In the genomic region with DNA sequence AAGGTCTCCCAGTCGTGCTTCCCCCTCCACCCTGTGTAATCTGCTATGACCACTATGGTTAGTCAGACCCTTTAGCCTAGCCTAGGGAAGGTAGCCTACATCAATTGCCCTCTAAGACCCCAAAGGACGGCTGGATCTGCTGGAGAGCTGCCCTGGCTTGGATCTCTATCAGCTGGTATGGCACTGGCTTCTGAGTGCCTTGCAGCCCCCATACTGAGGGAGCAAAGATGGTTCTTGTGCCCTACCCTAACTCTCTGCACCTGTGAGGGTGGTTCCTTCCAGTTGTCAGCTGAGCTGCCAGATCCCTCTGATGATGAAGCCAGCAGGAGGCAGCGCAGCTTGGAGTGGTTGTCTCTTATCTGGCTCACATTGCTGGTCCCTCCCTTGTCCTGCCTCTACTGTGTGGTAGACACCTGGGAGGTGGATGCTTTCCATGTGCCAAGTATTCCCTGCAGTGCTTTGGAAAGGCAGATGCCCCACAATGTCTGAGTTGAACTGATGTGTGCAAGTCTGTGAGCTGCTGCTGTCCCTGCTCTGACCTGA, we compare ENCODE assay signal across 32 mouse cellular contexts. TPM values are rescaled to one million over a fixed set of nuclear protein-coding genes. Genes with fewer than 3 reads are reported as not detected.
A peak's percentile ranks its signal among the peaks of the same experiment; 100 is the strongest.
DNase-seq lines count a peak whose midpoint lies in the region; ATAC-seq and TF ChIP-seq lines count a peak whose summit lies in the region.
"Had no signal": no experiment of that assay in that cellular context is flagged by ENCODE, and none has a peak within 500 bp of the region (broad histone marks: within the 10 kb centered on the region; RNA-seq: fewer than 3 reads in every experiment).

No protein-coding gene starts in this region.

- H3K9ac ChIP-seq in CH12.LX (ENCODE audit: insufficient read depth, low read depth) = no peak overlapping the region
- H3K9ac ChIP-seq: embryonic facial prominence, embryonic 13.5 days; forebrain, embryonic 12.5 days; intestine, embryonic 15.5 days; kidney, embryonic 15.5 days; liver, embryonic 12.5 days; lung, embryonic 14.5 days had no signal

- no peak for TF ChIP-seq EP300 in CH12.LX (IDR thresholded peaks at IDR 0.05; ENCODE audit: low read length)

- WGBS in embryonic facial prominence, embryonic 10.5 days = 90% methylated on average over 3 of the region's 3 CpGs

- DNase-seq in frontal cortex, adult 2 months (ENCODE audit: extremely low spot score in 1 of 2, low spot score in 1 of 2) = no peak
- DNase-seq in left cerebral cortex, adult 2 months (ENCODE audit: extremely low spot score in 1 of 2, low spot score in 2 of 2) = no peak
- no peak for DNase-seq in left cerebral cortex, adult 11 months (ENCODE audit: low spot score)
- DNase-seq in CH12.LX (ENCODE audit: extremely low read depth) = no peak
- DNase-seq in embryonic facial prominence, embryonic 10.5 days (ENCODE audit: low spot score) = no peak
- DNase-seq: gastrocnemius, adult 2 months; kidney, postnatal 4 days; lung, embryonic 14.5 days had no signal

- no peak overlapping the region for H3K4me3 ChIP-seq in left cerebral cortex, adult 2 months
- H3K4me3 ChIP-seq in CH12.LX (replicated peaks in 1 of 3; ENCODE audit: low read depth in 2 of 3, low read length in 2 of 3, poor library complexity in 1 of 3) = no peak overlapping the region
- no peak overlapping the region for H3K4me3 ChIP-seq in cortical plate, adult 2 months (ENCODE audit: insufficient read depth, low read length)
- no peak overlapping the region for H3K4me3 ChIP-seq in embryonic facial prominence, embryonic 10.5 days
- H3K4me3 ChIP-seq: embryonic facial prominence, embryonic 13.5 days; erythroblast, embryonic 14.5 days; forebrain, embryonic 12.5 days; gastrocnemius, adult 2 months; intestine, embryonic 15.5 days; kidney, embryonic 15.5 days; liver, embryonic 12.5 days; myocyte had no signal

- H3K27me3 ChIP-seq in CH12.LX (replicated peaks) = no peaks in the 10 kb centered on the region
- no peaks in the 10 kb centered on the region for H3K27me3 ChIP-seq in embryonic facial prominence, embryonic 10.5 days (replicated peaks; ENCODE audit: low read depth, poor library complexity, severe bottlenecking)
- H3K27me3 ChIP-seq: embryonic facial prominence, embryonic 13.5 days; forebrain, embryonic 12.5 days; intestine, embryonic 15.5 days; kidney, embryonic 15.5 days; liver, embryonic 12.5 days had no signal

- no peaks in the 10 kb centered on the region for H3K9me3 ChIP-seq in CH12.LX (replicated peaks; ENCODE audit: low read length)
- H3K9me3 ChIP-seq in embryonic facial prominence, embryonic 10.5 days = no peaks in the 10 kb centered on the region
- H3K9me3 ChIP-seq: embryonic facial prominence, embryonic 13.5 days; forebrain, embryonic 12.5 days; G1E; intestine, embryonic 15.5 days; kidney, embryonic 15.5 days; liver, embryonic 12.5 days had no signal

- in situ Hi-C loops in CH12.LX (cut with MboI; ENCODE audit: low pct_ligation_motif_present, low pct_unique_long_range_greater_than_20kb, low sequenced_read_pairs) = loop anchor here (5.0 kb wide), 1 partner anchor 193 kb away; a partner anchor contains a TSS

- H3K27ac ChIP-seq in left cerebral cortex, adult 2 months = peak overlapping the region; percentile 88
- no peak overlapping the region for H3K27ac ChIP-seq in CH12.LX (ENCODE audit: insufficient read depth, low read depth)
- 0 out of 2 replicates have a peak overlapping the region, but pooled peaks have one; percentile 19 for H3K27ac ChIP-seq in cortical plate, adult 2 months (ENCODE audit: insufficient read depth, low read length)
- H3K27ac ChIP-seq in embryonic facial prominence, embryonic 10.5 days (replicated peaks) = no peak overlapping the region
- H3K27ac ChIP-seq: embryonic facial prominence, embryonic 13.5 days; gastrocnemius, adult 2 months; intestine, embryonic 15.5 days; kidney, embryonic 15.5 days; liver, embryonic 12.5 days had no signal

- no peak overlapping the region for H3K4me2 ChIP-seq in CH12.LX (ENCODE audit: insufficient read depth, low read depth, poor library complexity, severe bottlenecking)
- H3K4me2 ChIP-seq: embryonic facial prominence, embryonic 13.5 days; forebrain, embryonic 12.5 days; hindbrain, embryonic 14.5 days; intestine, embryonic 15.5 days; kidney, embryonic 15.5 days; liver, embryonic 12.5 days; lung, embryonic 14.5 days had no signal

- dilution Hi-C loops in CH12.LX (cut with MboI; ENCODE audit: extremely low pct_ligation_motif_present, extremely low pct_unique_long_range_greater_than_20kb, low sequenced_read_pairs) = no loop called here

- H3K36me3 ChIP-seq in CH12.LX (replicated peaks in 1 of 2; ENCODE audit: control insufficient read depth in 1 of 2, insufficient read depth in 1 of 2, low read length in 1 of 2) = peaks cover 13 to 83% of the 10 kb centered on the region in 2 experiments
- H3K36me3 ChIP-seq in embryonic facial prominence, embryonic 10.5 days (replicated peaks) = peaks cover 99% of the 10 kb centered on the region

- peak; percentile 28; the same call in 1 of the 2 replicates for ATAC-seq in frontal cortex, adult (ENCODE audit: low TSS enrichment)
- ATAC-seq: CD4-positive, CD25-positive, alpha-beta regulatory T cell, adult 4 months; intestine, embryonic 15.5 days; liver, embryonic 12.5 days; midbrain, embryonic 16.5 days had no signal

- intact Hi-C loops in left cerebral cortex, adult 2 months (cut with DNase I) = loop anchor here (5.0 kb wide), 1 partner anchor 48 kb away; no protein-coding TSS in a partner anchor

- H3K79me2 ChIP-seq in CH12.LX (replicated peaks; ENCODE audit: control insufficient read depth, extremely low read depth, insufficient read depth, poor library complexity, severe bottlenecking) = no peaks in the 10 kb centered on the region

- TF ChIP-seq RAD21 in CH12.LX (IDR thresholded peaks at IDR 0.05; ENCODE audit: low read depth, low read length) = no peak; the same call in none of the 2 replicates

- no peak for TF ChIP-seq POLR2A in CH12.LX (IDR thresholded peaks at IDR 0.05; ENCODE audit: low read depth, low read length)
- no peak for TF ChIP-seq POLR2A in cortical plate, adult 2 months (IDR thresholded peaks at IDR 0.05; ENCODE audit: extremely low read depth, insufficient read depth, low read length)

- peaks cover 4 to 28% of the 10 kb centered on the region in 2 experiments; a peak in 2 of 4 replicates for H3K4me1 ChIP-seq in CH12.LX (ENCODE audit: control insufficient read depth in 1 of 2, insufficient read depth in 2 of 2)
- peaks cover 19% of the 10 kb centered on the region for H3K4me1 ChIP-seq in cortical plate, adult 2 months (ENCODE audit: control insufficient read depth, insufficient read depth, low read length)
- no peaks in the 10 kb centered on the region for H3K4me1 ChIP-seq in embryonic facial prominence, embryonic 10.5 days
- H3K4me1 ChIP-seq: embryonic facial prominence, embryonic 13.5 days; intestine, embryonic 15.5 days; kidney, embryonic 15.5 days; liver, embryonic 12.5 days had no signal

- no peak; the same call in 1 of the 2 replicates for TF ChIP-seq CTCF in left cerebral cortex, adult 2 months (IDR thresholded peaks at IDR 0.05)
- TF ChIP-seq CTCF in CH12.LX (conservative IDR thresholded peaks at IDR 0.05 in 1 of 2, IDR thresholded peaks at IDR 0.05 in 1 of 2; ENCODE audit: low read depth in 2 of 2, low read length in 2 of 2) = peak in 1 of 2 experiments; percentile 27; a peak in 2 of 4 replicates
- peak; percentile 12; the same call in 1 of the 2 replicates for TF ChIP-seq CTCF in cortical plate, adult 2 months (IDR thresholded peaks at IDR 0.05; ENCODE audit: extremely low read depth, insufficient read depth, low read length)

TF ChIP-seq in CH12.LX, 34 proteins besides CTCF, POLR2A, EP300 and RAD21:
- TF ChIP-seq MXI1 (IDR thresholded peaks at IDR 0.05; ENCODE audit: low read depth, low read length) (no peak), SMC3 (IDR thresholded peaks at IDR 0.05; ENCODE audit: low read depth, low read length) (peak; percentile 21; the same call in 1 of the 2 replicates)

RNA-seq across cellular contexts. Expression of a gene that starts 33.4 kb away (rescaled TPM):
- 43.8 and 49.9 TPM in 2 replicates for polyA plus RNA-seq in frontal cortex, adult 2 months (2012; rRNA removed)
- 10 to 100 TPM; 66.2 to 71.8 TPM for total RNA-seq in left cerebral cortex, adult 2 months (2021)
- 12.5 and 19.5 TPM in 2 replicates for total RNA-seq in CH12.LX (2012; rRNA removed)
- total RNA-seq in CH12.LX (2014; rRNA removed) = 9.8 and 12.3 TPM in 2 replicates
- 10.5 and 14.2 TPM in 2 replicates for polyA plus RNA-seq in CH12.LX (2012; ENCODE audit: insufficient read length, low read depth)
- polyA plus RNA-seq in cortical plate, adult 2 months (2012; rRNA removed) = 43.5 and 45.0 TPM in 2 replicates
- 46.2 and 46.8 TPM in 2 replicates for polyA plus RNA-seq in embryonic facial prominence, embryonic 10.5 days (2016; fragmentation: Nextera tagmentation; extraction: Ambion mirVana)

RNA-seq across cellular contexts. Expression of a gene that starts 56.1 kb away (rescaled TPM):
- 1.8 and 2.1 TPM in 2 replicates for polyA plus RNA-seq in frontal cortex, adult 2 months (2012; rRNA removed)
- under 1 TPM; 0.70 to 0.91 TPM for total RNA-seq in left cerebral cortex, adult 2 months (2021)
- total RNA-seq in CH12.LX (2012; rRNA removed) (220 and 249 TPM in 2 replicates), CH12.LX (2014; rRNA removed) (144 and 161 TPM in 2 replicates)
- 184 and 249 TPM in 2 replicates for polyA plus RNA-seq in CH12.LX (2012; ENCODE audit: insufficient read length, low read depth)
- 1.1 and 1.8 TPM in 2 replicates for polyA plus RNA-seq in cortical plate, adult 2 months (2012; rRNA removed)
- polyA plus RNA-seq in embryonic facial prominence, embryonic 10.5 days (2016; fragmentation: Nextera tagmentation; extraction: Ambion mirVana) = 279 and 301 TPM in 2 replicates

RNA-seq across cellular contexts. Expression of a gene that starts 59.2 kb away (rescaled TPM):
- polyA plus RNA-seq in frontal cortex, adult 2 months (2012; rRNA removed) = not detected in 2 replicates
- not detected for total RNA-seq in left cerebral cortex, adult 2 months (2021)
- total RNA-seq in CH12.LX (2012; rRNA removed) (not detected in 2 replicates), CH12.LX (2014; rRNA removed) (not detected in 2 replicates)
- polyA plus RNA-seq in CH12.LX (2012; ENCODE audit: insufficient read length, low read depth) = 0.23 TPM in 1 of 2 replicates, not detected in the other
- not detected in 2 replicates for polyA plus RNA-seq in cortical plate, adult 2 months (2012; rRNA removed)
- not detected in 2 replicates for polyA plus RNA-seq in embryonic facial prominence, embryonic 10.5 days (2016; fragmentation: Nextera tagmentation; extraction: Ambion mirVana)
- total RNA-seq: adrenal gland, postnatal 14 days; G1E; gastrocnemius, adult 2 months; gastrocnemius, postnatal 4 days; heart, postnatal 25 days; layer of hippocampus, postnatal 14 days; left cerebral cortex, postnatal 10 days; megakaryocyte-erythroid progenitor cell, adult 5-6 weeks; neutrophil, adult 5-6 weeks had no signal
- polyA plus RNA-seq: brain, embryonic 14.5 days; CD4-positive, CD25-positive, alpha-beta regulatory T cell, adult 4 months; embryonic facial prominence, embryonic 13.5 days; erythroblast, embryonic 14.5 days; forebrain, embryonic 12.5 days; G1E; heart, embryonic 14.5 days; hindbrain, embryonic 14.5 days; intestine, embryonic 15.5 days; kidney, embryonic 15.5 days; limb, embryonic 11.5 days; liver, embryonic 12.5 days; lung, embryonic 14.5 days; midbrain, embryonic 16.5 days; myocyte; small intestine, adult 2 months had no signal

Comparison
In these comparisons a context has a peak if more than half of its experiments do, and no peak if none do; other contexts are left out.
1. H3K27ac ChIP-seq: peak in left cerebral cortex, adult 2 months (single experiment) and cortical plate, adult 2 months (single experiment); none in CH12.LX (single experiment) and embryonic facial prominence, embryonic 10.5 days (single experiment).
2. RNA of a gene that starts 56.1 kb away (polyA plus RNA-seq): 279 to 301 TPM in embryonic facial prominence, embryonic 10.5 days and 184 to 249 TPM in CH12.LX; 1.8 to 2.1 TPM in frontal cortex, adult 2 months and 1.1 to 1.8 TPM in cortical plate, adult 2 months; every median in the first group is over 10 times any median in the second.